Mouse (Mus musculus) liver (tissue): ENCODE results near the gene 4921504E06Rik.
A peak's percentile ranks its signal among the peaks of the same experiment; 100 is the strongest.

Experiments used
- DNase-seq: peaks from one replicate; pipeline ENCODE4 v3.0.0-alpha.2; 2020; ENCODE audit warnings: mixed read lengths

The 4921504E06Rik gene

DNA sequence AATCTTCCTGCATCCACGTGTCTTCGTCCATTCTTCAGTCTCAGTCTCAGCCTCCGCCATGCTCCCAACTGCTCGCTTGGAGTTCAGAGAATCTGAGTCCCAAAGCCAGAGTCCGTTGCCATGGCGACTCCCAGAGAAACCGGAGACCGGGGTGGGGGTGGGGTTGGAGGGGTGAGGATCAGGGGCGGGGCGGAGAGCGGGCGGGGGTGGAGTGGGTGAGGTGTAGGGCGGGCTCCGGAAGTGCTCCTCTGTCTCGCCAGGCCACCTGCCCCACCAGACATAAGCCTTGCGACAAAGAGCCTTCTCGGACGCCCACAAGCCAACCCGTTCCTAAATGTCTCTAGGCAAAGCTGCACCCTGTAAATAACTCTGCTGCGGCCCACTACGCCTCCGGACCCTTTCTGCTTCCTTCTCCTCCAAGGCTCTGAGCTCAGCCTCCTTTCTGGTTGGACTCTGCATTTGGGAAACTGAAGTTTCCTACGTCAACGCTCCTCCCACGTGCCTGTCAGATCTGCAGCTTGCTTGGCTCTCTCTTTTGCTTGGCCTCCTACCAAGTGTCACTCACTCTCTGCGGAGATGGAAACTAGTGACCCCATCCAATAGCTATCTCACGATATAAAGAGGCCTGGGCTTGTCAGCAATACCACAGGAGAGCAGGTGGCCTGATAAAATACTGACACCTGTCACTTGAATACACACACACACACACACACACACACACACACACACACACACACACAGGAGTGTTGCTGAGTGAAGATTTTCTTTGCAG lies at the start of gene 4921504E06Rik:
4921504E06Rik (minus strand) TSS at position 94 of the 772 bp plus-strand sequence.
- peak; percentile 74 for DNase-seq

DNA sequence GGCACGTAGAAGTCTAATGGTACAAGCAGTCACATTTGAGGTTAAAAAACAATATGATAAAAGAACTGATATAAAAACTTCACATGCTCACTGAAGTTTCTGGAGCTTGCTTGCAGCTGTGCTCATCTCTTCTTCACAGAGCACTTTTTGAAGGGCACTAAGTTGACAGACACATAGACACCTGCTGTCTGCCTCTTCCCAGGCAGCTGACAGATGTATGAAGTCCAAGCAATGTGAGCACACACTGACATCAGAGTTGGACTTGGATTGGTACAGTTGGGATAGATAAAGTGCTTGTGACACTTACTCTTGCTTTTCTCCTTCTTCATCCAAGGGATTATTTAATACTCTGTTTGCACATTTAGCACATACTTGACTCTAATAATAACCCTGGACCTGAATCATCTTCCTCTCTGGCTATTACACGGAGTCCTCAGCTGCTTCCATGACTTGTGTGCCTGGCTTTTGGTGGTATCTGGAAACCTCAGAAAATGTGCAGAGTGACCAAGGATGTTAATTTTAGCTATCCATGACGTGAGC lies 47.7 kb upstream of the 4921504E06Rik start:
- no peak for DNase-seq

DNA sequence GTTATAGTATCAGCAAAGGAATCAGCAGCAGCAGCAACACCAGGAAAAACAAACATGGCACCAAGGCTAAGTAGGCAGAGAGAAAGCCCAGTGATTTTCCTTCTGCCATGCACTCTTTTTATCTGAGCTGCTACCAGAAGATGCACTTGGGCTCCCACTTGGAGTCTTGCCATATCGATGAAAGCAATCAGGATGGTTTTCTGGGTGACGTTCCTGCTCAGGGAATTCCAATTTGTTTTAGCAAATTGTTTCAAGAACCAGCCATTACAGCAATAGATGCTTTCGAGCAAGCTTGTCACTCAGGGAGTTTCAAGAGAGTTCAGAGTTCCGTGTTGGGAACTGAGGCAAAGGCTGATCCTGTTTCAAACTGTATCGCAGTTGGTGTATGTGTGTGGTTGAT lies 47.1 kb upstream of the 4921504E06Rik start:
- DNase-seq: no peak

DNA sequence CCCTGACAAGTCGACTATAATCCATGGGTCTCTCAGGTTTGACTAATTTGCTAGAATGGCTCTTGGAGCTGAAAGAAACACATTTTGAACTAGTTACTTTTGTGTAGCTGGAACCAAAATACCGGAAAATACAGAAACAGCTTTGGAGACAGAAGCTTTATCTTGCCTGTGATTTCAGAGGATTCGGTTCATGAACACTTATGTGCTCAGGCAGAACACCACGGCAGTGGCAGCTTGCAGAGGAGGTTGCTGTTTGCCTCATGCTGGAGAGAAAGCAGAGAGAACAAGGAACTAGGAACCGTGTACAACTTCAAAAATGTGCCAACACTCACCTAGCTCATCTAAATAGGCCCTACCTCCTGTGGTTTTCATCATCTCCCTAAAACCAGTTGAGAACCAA lies 46.1 kb upstream of the 4921504E06Rik start:
- no peak for DNase-seq

DNA sequence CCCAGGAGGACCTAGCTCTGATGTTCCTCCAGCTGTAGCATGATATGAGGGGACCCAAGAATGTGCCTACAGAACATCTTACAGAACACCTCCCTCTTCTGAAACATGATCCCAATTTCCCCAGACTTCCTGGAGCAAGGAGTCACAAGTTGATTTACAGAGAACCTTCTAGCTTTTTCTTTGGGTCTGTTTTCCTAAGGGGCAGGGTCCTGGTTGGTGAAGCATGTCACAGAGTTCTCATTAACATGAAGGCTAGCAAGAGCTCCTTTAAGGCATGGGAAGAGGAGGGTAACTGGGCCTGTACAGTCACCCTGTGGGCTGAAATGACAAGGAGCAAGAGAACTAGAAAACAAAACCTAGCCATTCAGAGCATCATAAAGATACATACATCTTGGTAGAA lies 43.3 kb upstream of the 4921504E06Rik start:
- no peak for DNase-seq

DNA sequence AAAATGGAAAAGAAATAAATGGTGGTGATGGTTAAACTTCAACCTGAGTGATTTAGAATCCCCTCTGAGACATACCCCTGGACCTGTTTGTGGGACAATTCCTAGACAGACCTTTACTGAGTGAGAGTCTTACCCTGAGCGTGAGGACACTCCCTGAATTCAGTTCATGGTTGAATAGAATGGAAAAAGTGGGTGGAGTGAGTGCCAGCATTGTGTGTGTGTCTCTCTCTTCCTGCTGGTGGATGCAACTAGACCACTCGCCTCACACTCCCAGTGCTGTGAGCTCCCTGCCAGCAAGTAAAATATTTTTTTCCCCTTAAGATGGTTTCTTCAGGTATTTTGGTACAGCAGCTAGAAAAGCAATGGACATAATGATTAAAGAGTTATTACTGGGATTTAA lies 42.7 kb upstream of the 4921504E06Rik start:
- DNase-seq: no peak

DNA sequence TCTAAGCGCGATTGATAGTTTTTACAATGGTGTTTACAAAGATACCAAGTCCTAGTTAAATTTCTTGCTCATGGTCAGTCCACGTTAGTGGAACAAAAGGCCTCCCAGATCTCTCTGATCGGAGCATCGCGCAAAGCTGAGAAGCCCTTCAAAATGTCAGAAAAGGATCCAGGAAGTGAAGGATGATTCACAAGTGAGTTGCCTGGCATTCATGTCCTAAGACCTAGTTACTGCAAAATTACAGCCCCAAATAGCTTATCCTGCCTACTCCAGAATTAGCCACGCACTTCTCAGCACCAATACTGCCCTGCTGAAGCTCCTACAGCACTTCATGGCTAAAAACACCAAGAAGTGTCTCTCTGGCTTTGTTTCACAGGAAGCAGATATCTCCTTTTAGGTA lies 41.1 kb upstream of the 4921504E06Rik start:
- no peak for DNase-seq

DNA sequence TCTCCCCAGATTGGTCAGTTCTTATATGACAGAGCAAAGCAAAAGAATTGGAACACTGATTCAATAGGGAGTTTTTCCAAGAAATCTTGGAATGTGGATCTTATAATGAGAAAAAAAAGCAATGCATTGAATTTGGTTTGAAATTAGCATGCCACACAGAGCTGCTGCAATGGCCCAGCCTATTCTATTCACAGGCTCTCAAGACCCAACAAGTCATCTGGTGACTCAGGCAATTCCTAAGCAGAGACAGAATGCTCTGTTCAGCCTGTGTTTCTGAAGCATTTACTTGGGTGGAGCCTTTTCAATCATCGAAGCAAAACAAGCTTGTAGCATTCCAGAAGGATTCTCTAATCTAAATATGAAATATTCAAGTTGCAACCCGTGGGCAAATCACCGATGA lies 26.1 kb upstream of the 4921504E06Rik start:
- DNase-seq: no peak

DNA sequence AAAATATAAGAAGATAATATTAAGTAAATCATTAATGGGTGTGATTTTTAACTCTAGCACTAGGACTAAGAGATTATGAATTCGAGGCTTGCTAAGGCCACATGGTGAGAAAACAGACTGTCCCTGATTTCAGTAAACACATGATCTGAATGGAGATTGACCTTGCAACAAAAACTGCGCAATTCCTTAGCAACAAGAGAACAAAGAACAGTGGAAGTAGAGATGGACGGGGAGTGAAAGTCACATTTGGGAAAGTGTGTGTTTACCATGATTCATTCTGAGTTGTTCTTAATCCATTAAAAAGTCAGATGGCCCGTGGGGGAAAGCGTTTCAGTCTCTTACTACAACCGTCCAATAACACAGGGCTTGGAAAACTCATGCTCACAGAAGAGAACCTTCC lies 25.5 kb upstream of the 4921504E06Rik start:
- no peak for DNase-seq

DNA sequence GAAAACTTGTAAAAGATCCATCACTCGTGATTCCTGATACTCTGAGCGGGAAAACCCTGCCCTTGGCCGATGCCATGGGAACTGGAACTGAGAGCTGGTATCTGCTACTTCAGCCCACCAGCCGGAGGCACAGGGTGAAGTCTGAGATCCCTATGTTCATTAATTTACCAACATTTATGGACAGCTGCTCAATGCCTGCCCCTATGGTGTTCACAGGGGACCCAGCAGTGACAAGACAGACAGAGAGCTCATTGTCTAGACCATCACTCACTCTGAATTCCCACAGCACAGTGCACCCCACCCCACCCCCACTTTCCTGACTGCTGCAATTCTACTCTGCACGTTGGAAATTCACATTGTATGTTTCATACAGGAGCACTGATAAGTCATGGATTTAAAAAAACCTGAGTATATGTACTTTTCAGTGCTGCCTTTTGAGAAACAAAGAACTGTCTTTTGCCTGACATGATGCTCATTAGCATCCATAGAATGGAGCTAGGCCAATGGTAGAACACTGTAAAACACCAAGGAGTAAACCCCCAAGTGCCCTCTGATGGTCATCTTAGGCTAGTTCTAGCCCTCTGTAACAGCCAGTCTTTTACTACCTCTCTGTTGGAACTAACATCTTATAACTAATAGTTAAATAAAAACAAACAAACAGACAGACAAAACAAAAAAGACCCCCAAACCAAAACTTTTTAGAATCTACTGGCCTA lies 8.6 kb upstream of the 4921504E06Rik start:
- no peak for DNase-seq

DNA sequence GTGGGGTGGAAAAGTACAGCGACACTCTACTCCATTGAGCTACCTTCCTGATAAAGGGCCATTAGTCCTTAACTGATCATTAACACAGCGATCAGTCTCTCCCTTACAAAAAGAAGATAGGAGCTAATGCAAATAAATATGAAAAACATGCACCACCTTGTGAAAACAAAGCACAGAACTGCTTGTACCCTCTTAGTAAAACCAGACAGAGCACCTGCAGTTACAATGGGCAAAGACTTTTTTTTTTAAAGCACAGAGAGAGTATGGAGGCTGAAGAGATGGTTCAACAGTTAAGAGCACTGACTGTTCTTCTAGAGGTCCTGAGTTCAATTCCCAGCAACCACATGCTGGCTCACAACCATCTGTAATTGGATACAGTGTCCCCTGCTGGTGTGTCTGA lies 6.9 kb upstream of the 4921504E06Rik start:
- no peak for DNase-seq

DNA sequence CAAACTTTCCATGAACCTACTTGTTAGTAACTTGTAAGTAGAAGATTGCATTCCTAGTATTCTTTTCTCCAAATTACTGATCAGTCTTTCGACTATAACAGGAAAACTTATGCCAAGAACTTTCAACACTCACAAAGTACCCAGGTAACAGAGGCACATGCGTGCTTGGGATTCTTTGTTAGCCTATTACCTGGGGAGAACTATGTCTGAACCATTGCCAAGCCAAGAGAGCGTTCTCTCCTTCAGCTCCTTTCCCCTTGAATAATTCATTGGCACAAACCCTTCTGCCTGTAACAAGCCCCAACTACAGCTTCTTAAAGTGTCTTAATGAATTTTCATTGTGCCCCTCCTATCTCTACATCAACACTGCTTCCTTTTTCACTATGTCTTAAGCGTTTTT lies 6.4 kb upstream of the 4921504E06Rik start:
- DNase-seq: no peak

DNA sequence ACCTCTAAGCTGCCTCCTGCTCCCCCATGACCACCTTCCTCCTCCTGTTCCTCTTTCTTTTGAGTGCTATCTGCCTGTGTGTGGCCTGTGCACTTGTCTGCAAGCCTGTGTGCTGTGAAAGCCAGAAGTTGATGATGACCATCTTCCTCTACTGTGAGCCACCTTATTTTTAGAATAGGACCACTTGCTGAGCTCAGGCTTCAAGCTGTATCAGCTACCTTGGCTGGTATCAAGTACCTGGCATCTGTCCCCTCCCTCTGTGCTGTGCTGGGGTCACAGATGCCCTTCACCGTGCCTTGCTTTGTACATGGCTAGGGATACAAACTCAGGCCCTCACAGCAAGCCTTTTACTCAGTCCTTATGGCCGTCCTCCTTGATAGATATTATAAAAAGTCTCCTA lies 2.3 kb downstream of the 4921504E06Rik start:
- no peak for DNase-seq

DNA sequence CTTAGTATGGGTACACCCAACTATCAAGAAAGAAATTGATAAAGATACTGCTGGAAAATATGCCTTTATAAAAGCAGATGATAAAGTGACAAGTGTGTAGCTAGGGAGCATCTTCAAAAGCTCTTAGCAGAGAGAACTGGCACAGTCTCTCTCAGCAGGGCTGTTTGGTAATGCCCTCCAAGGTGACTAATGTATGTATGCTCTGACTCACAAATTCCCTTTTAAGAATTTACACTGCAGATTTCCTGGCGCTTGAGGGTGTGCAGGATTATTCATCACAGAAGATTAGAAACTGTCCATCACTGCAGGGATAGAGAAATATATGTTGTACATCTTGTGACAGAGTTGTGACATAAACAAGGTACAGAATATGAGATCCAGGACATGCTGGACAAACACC lies 12.8 kb downstream of the 4921504E06Rik start:
- DNase-seq: no peak

DNA sequence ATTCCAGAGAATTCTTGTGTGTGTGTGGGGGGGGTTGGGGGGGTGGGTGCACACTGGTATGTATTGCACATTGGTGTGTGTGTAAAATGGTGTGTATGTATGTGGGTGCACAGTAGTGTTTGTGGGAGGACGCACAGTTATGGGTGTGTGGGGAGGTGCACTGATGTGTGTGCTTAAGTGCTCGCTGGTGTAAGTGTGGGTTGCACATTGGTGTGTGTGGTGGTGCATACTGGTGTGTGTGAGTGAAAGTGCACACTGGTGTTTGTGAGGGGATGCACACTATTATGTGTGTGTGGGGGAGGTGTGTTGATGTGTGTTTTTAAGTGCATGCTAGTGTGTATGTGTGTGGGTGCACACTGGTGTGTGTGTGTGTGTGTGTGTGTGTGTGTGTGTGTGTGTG lies 24.3 kb downstream of the 4921504E06Rik start:
- DNase-seq: no peak

DNA sequence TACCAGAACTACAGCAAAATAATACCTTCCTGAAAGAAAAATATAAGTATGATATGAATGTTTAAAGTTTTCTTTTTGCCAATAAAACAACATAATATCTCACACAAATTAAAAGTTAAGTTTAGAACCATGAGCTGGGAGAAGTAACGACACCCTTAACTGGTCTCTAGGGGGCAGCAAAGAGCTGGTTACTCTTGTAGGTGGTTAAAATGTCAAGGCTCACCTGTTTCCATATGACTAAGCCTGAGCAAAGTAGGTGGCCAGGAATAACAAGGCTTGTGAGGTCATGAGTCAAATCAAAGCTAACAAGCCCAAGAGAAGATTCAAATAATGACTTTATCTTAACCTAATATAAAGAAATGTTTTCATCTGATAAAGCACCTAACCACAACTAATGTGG lies 24.9 kb downstream of the 4921504E06Rik start:
- peak; percentile 21 for DNase-seq

DNA sequence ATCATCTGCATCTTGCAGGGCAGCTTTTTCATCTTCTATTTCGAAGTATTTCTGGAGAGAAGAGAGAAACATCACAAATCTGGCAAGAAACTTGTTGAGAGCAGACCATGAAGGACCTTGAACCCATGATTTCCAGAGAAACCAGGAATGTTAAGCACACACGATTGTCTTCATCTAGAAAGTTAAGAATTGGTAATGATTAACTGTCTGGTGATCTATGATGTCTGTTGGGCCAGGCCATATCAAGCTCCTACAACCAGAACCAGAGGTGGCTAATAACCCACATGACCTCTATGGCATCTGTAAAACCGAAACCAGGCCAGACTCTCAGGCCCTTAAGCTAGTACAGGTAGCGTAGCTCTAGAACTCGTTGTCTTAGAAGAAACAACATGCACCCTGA lies 29.6 kb downstream of the 4921504E06Rik start:
- no peak for DNase-seq

DNA sequence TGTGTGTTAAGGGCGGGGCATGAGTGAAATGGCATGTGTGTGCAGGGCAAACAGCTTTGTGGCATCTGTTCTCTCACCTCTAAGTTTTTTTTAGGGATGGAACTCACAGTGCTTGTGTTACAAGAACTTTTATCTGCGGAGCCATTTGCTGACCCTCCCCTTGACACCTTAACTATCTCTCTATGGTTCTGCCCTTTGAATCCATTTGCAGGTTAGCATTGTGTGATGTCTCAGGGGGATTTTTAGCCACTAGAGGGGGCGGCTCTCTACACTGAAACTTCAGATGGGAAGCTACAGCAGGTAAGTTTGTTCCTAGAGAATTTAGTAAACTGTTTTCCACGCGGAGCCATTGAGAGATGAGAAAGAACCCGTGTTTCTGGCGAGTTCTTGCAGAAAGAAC lies 32.1 kb downstream of the 4921504E06Rik start:
- no peak for DNase-seq

DNA sequence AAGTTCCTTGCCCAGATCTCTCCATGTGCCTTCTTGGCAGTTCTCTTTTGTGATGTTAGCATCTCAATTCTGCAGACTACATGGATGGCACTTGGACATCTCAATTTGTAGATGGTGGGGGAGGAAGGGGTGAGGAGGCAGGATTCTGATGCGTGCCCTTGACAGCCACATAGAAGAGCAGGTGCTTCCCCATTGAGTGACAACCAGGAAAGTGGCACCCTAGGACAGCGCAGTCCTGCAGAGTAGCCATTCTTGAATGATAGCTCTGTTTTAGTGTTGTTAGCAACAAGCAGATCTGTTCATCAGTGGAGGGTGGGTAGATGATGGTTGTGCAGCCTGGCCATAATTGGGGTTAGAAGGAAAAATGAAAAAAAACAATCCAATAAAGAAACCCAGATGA lies 33.1 kb downstream of the 4921504E06Rik start:
- no peak for DNase-seq

DNA sequence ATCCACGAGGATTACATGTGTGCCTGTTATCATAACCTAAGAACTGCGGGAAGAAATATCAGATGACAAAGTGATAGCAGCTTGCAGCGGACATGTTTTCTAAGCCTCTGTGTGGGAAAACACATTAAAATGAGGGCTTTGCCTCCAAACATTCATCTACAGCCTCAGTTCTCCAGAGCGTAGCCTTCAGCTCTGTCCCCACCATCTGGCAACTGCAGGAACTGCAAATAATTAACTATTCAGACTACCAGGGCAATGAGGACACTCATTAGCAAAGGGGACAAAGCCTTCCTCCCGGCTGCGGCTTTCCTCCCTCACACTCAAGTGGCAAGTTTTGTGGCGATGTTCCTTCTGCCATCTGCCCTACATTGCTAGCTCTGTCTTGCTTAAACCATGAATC lies 33.9 kb downstream of the 4921504E06Rik start:
- DNase-seq: peak; percentile 19

DNA sequence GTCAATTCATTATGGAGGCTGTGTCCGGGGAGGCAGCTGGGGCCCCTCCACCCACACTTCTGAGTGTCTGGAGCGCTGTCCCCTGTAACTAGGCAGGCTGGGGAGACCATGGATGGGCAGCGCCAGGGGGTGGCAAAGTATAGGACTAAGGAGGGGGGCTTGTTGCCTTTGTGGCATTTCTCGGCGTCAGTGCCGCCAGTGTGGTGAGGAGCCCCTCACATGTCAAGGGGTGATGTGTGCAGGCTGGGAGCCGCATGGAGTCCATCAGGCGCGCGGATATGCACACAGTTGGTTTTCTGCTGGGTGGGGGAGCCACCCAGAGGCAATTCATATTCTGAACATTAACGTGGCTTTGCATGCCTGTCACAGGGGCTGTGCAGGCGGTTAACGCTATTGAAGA lies 35.8 kb downstream of the 4921504E06Rik start:
- DNase-seq: no peak

DNA sequence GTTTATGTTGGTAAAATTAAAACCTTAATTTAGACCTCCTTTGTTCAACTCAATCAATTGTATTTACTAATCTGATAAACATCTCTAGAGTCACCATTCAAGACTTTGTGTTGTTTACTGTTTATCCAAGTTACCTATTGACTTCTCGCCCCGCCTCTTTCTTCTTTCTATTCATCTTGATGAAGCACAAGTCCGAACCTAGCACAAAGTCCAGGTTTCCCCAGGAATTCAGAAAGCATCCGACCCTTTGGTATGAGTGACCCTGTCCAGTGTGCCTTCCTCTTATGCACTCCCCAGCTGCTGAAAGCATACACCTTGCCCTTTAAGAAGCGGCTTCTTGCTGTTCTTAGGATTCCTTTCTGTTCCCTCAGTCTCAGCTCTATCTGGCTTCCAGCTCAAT lies 41.3 kb downstream of the 4921504E06Rik start:
- DNase-seq: no peak

DNA sequence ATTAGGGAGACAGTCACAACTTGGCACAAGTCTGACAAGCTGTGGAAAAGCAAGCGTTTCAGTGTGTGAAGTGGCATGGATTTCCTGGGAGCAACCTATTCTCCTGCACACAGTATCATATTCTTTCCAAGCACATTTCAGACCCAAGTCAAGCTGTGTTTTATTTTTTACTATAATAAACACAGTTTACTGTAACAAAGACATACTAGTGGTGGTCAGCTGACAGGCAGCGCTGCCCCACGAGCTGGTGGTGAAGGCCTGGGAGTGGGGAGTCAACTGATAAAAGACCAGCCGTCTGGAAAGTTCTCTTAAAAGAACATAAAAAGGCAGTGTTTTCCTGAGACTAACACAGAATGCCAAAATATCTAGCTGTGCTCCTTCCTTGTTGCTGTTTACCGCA lies 42.7 kb downstream of the 4921504E06Rik start:
- no peak for DNase-seq

DNA sequence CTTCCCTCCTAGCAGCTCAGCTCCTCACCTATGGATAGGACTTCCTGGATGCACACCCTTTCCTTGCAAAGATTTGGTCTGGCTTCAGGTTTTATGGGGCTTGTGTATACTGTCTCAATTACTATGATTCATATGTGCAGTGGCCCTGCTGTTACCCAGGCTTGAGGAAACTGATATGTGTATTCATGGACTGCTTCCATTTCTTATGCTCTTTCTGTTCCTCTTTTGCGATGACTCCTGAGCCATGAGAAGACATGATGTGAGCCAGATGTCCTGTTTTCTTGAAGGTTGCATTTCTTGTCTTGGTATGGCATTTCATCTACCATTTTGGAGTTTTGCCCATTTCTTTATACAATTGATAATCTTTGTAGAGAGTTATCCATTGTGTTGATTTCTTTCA lies 48.0 kb downstream of the 4921504E06Rik start:
- no peak for DNase-seq
